Mouse (Mus musculus) left cerebral cortex, postnatal 14 days (tissue): ENCODE measurements around the gene Kcne3. TPM values are rescaled to one million over a fixed set of nuclear protein-coding genes. Genes with fewer than 3 reads are reported as not detected.

Experiments used
- DNase-seq, 2 experiments: peaks; one replicate each; pipeline ENCODE4 v3.0.0; 2021 to 2022; ENCODE audit warnings: low spot score in 2 of 2, mixed read lengths in 1 of 2
- intact Hi-C: fragments of 180-260 bp; cut with DNase I; formaldehyde crosslinking; loops from one replicate; pipeline ENCODE4 v1.15.1; 2025
- long read RNA-seq, 2 experiments: library from polyadenylated mRNA; stranded (forward); transcript quantifications; one replicate each; pipeline ENCODE4 v2.0.0; 2021
- total RNA-seq, 2 experiments: library from RNA; stranded (reverse); gene quantifications; 2 replicates each; pipeline ENCODE4 v1.2.3; 2021

The Kcne3 gene
- total RNA-seq: not detected
- long read RNA-seq, experiment 1: 0 reads
- long read RNA-seq, experiment 2, partial matches to known transcripts: 0 of 1 reads
- long read RNA-seq, experiment 2, other reads (novel, unspliced or antisense): 0 of 1 reads

GRCm38 (mm10) chr7:100176269-100176668, at the start of gene Kcne3:
Gene Kcne3, plus strand, starts transcription at chr7:100176502.
- no peak for DNase-seq
- intact Hi-C loops: no loop called here

- no peak for DNase-seq
- intact Hi-C loops: no loop called here
These were observed 49.8 kb upstream of the Kcne3 start for GRCm38 (mm10) chr7:100126514-100126913.

- DNase-seq: no peak
- intact Hi-C loops: no loop called here
These were observed 47.9 kb upstream of the Kcne3 start for GRCm38 (mm10) chr7:100128262-100129041.

- DNase-seq: no peak
- intact Hi-C loops: no loop called here
These were observed 45.7 kb upstream of the Kcne3 start for GRCm38 (mm10) chr7:100130592-100130991.

- intact Hi-C loops: no loop called here
- no peak for DNase-seq
These were observed 43.9 kb upstream of the Kcne3 start for GRCm38 (mm10) chr7:100132379-100132778.

- no peak for DNase-seq
- intact Hi-C loops: no loop called here
These were observed 39.3 kb upstream of the Kcne3 start for GRCm38 (mm10) chr7:100137038-100137437.

- intact Hi-C loops: no loop called here
These were observed 38.2 kb upstream of the Kcne3 start for GRCm38 (mm10) chr7:100138075-100138474.

GRCm38 (mm10) chr7:100140591-100140990, 35.7 kb upstream of the Kcne3 start:
- no peak for DNase-seq
- intact Hi-C loops: no loop called here

More at GRCm38 (mm10) chr7:100138075-100138474, 38.2 kb upstream of the Kcne3 start:
- DNase-seq: no peak

GRCm38 (mm10) chr7:100148586-100148985, 27.7 kb upstream of the Kcne3 start:
- no peak for DNase-seq

GRCm38 (mm10) chr7:100150086-100150485, 26.2 kb upstream of the Kcne3 start:
- DNase-seq: no peak

More at GRCm38 (mm10) chr7:100148586-100148985, 27.7 kb upstream of the Kcne3 start:
- intact Hi-C loops: no loop called here

GRCm38 (mm10) chr7:100150626-100151025, 25.7 kb upstream of the Kcne3 start:
- intact Hi-C loops: no loop called here
- DNase-seq: no peak

More at GRCm38 (mm10) chr7:100150086-100150485, 26.2 kb upstream of the Kcne3 start:
- intact Hi-C loops: no loop called here

GRCm38 (mm10) chr7:100157669-100158068, 18.6 kb upstream of the Kcne3 start:
- intact Hi-C loops: no loop called here

GRCm38 (mm10) chr7:100159105-100159841, 17.0 kb upstream of the Kcne3 start, which contains the start of gene Lipt2:
Gene Lipt2, plus strand, starts transcription at chr7:100159277.
- peak; percentile 86 to 90 for DNase-seq
- intact Hi-C loops: no loop called here

More at GRCm38 (mm10) chr7:100157669-100158068, 18.6 kb upstream of the Kcne3 start:
- no peak for DNase-seq

- intact Hi-C loops: no loop called here
- no peak for DNase-seq
These were observed 16.3 kb upstream of the Kcne3 start for GRCm38 (mm10) chr7:100160006-100160405.

- intact Hi-C loops: no loop called here
- DNase-seq: no peak
These were observed 12.8 kb upstream of the Kcne3 start for GRCm38 (mm10) chr7:100163506-100163905.

GRCm38 (mm10) chr7:100168654-100169053, 7.6 kb upstream of the Kcne3 start:
- DNase-seq: no peak
- intact Hi-C loops: no loop called here

GRCm38 (mm10) chr7:100170756-100171155, 5.5 kb upstream of the Kcne3 start:
- no peak for DNase-seq
- intact Hi-C loops: no loop called here

- peak; percentile 47 to 52 for DNase-seq
- intact Hi-C loops: no loop called here
These were observed 2.0 kb downstream of the Kcne3 start for GRCm38 (mm10) chr7:100178016-100178890.

- intact Hi-C loops: no loop called here
- DNase-seq: no peak
These were observed 2.6 kb downstream of the Kcne3 start for GRCm38 (mm10) chr7:100178891-100179233.
